Mouse (Mus musculus): ENCODE results near the gene Dgka. TPM values are rescaled to one million over a fixed set of nuclear protein-coding genes. Genes with fewer than 3 reads are reported as not detected.
"Not testable (repeated sequence)": the region's sequence is repeated elsewhere in the genome, so short reads cannot be mapped to it uniquely, and the experiment has no call there.

Gene Dgka
- polyA plus RNA-seq, 1 experiment from 2014 or later = 6.1 TPM

- no peak for ATAC-seq
- Histone ChIP-seq H3K4me1 (ENCODE audit: control insufficient read depth, insufficient read depth, low read length) (peaks cover 19% of the 10 kb centered on the region), H3K27ac (ENCODE audit: low read length) (no peak overlapping the region), H3K4me3 (ENCODE audit: low read depth, low read length) (peak overlapping the region; percentile 55), H3K4me2 (ENCODE audit: low read length) (peak overlapping the region; percentile 80), H3K27me3 (ENCODE audit: control insufficient read depth, insufficient read depth, low read depth, low read length) (peaks cover 24% of the 10 kb centered on the region), H3K9ac (ENCODE audit: low read depth, low read length) (peak overlapping the region; percentile 69), H3K36me3 (ENCODE audit: control insufficient read depth, insufficient read depth, low read length) (no peaks in the 10 kb centered on the region), H3K9me3 (replicated peaks; ENCODE audit: control insufficient read depth, low read length, poor library complexity, severe bottlenecking) (no peaks in the 10 kb centered on the region)
- 8% methylated on average over 7 of the region's 7 CpGs for WGBS
Observed at GRCm38 (mm10) chr10:128743235-128743634, 1.4 kb downstream of the Dgka start.

DNA sequence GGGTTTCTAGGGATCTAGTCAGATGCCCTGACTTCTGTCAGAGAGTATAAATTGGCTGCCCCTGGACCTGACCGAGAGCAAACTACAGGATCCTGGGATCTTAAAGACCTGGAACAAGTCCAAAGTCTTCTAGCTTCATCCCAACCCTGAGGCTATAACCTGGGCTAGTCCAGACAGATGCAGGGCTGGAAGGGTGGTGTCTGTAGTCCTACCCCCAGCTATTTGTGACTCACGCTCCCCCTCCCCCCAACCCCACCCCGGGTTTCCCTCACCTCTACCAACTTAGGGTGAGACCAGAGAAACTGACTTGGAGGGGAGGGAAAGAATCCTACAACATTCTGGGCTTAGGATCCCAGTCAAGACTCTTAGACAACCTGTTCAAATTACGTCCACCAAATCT, 2.0 kb downstream of the Dgka start:
- no peaks in the 10 kb centered on the region for H3K9me3 ChIP-seq (replicated peaks; ENCODE audit: control insufficient read depth, low read length, poor library complexity, severe bottlenecking)
- no peak overlapping the region for H3K27ac ChIP-seq (ENCODE audit: low read length)
- ATAC-seq = no peak
- H3K4me3 ChIP-seq (ENCODE audit: low read depth, low read length) = no peak overlapping the region; the same call in 1 of the 2 replicates
- H3K36me3 ChIP-seq (ENCODE audit: control insufficient read depth, insufficient read depth, low read length) = no peaks in the 10 kb centered on the region
- no peak overlapping the region for H3K9ac ChIP-seq (ENCODE audit: low read depth, low read length)
- 51% methylated on average over 4 of the region's 4 CpGs for WGBS
- H3K4me1 ChIP-seq (ENCODE audit: control insufficient read depth, insufficient read depth, low read length) = peaks cover 19% of the 10 kb centered on the region
- H3K4me2 ChIP-seq (ENCODE audit: low read length) = no peak overlapping the region; the same call in 1 of the 2 replicates
- H3K27me3 ChIP-seq (ENCODE audit: control insufficient read depth, insufficient read depth, low read depth, low read length) = peaks cover 24% of the 10 kb centered on the region

- WGBS = 71% methylated on average over 2 of the region's 2 CpGs
- Histone ChIP-seq H3K36me3 (ENCODE audit: control insufficient read depth, insufficient read depth, low read length) (no peaks in the 10 kb centered on the region), H3K4me3 (ENCODE audit: low read depth, low read length) (no peak overlapping the region), H3K4me1 (ENCODE audit: control insufficient read depth, insufficient read depth, low read length) (peaks cover 16% of the 10 kb centered on the region), H3K27me3 (ENCODE audit: control insufficient read depth, insufficient read depth, low read depth, low read length) (peaks cover 22% of the 10 kb centered on the region), H3K9ac (ENCODE audit: low read depth, low read length) (no peak overlapping the region), H3K27ac (ENCODE audit: low read length) (no peak overlapping the region), H3K4me2 (ENCODE audit: low read length) (no peak overlapping the region), H3K9me3 (replicated peaks; ENCODE audit: control insufficient read depth, low read length, poor library complexity, severe bottlenecking) (no peaks in the 10 kb centered on the region)
- ATAC-seq = no peak
Observed at GRCm38 (mm10) chr10:128740296-128740695, 4.4 kb downstream of the Dgka start.

- Histone ChIP-seq H3K9ac (ENCODE audit: low read depth, low read length) (no peak overlapping the region), H3K4me3 (ENCODE audit: low read depth, low read length) (0 out of 2 replicates have a peak overlapping the region, but pooled peaks have one; percentile 15), H3K27me3 (ENCODE audit: control insufficient read depth, insufficient read depth, low read depth, low read length) (peaks cover 13% of the 10 kb centered on the region), H3K9me3 (replicated peaks; ENCODE audit: control insufficient read depth, low read length, poor library complexity, severe bottlenecking) (0 out of 2 replicates have a peak, but pooled peaks cover 2% of the 10 kb centered on the region), H3K27ac (ENCODE audit: low read length) (no peak overlapping the region), H3K4me2 (ENCODE audit: low read length) (peak overlapping the region; percentile 34), H3K4me1 (ENCODE audit: control insufficient read depth, insufficient read depth, low read length) (no peaks in the 10 kb centered on the region), H3K36me3 (ENCODE audit: control insufficient read depth, insufficient read depth, low read length) (no peaks in the 10 kb centered on the region)
- ATAC-seq = no peak
- WGBS = 6% methylated on average over 15 of the region's 15 CpGs
Observed at GRCm38 (mm10) chr10:128737435-128737834, 7.2 kb downstream of the Dgka start.

GRCm38 (mm10) chr10:128731992-128732391, 12.7 kb downstream of the Dgka start:
- Histone ChIP-seq H3K4me1 (ENCODE audit: control insufficient read depth, insufficient read depth, low read length) (no peaks in the 10 kb centered on the region), H3K27ac (ENCODE audit: low read length) (no peak overlapping the region), H3K9me3 (replicated peaks; ENCODE audit: control insufficient read depth, low read length, poor library complexity, severe bottlenecking) (0 out of 2 replicates have a peak, but pooled peaks cover 2% of the 10 kb centered on the region), H3K36me3 (ENCODE audit: control insufficient read depth, insufficient read depth, low read length) (no peaks in the 10 kb centered on the region), H3K27me3 (ENCODE audit: control insufficient read depth, insufficient read depth, low read depth, low read length) (no peaks in the 10 kb centered on the region), H3K9ac (ENCODE audit: low read depth, low read length) (no peak overlapping the region), H3K4me3 (ENCODE audit: low read depth, low read length) (no peak overlapping the region), H3K4me2 (ENCODE audit: low read length) (no peak overlapping the region)
- ATAC-seq = no peak

GRCm38 (mm10) chr10:128731002-128731433, 13.6 kb downstream of the Dgka start:
- Histone ChIP-seq H3K4me3 (ENCODE audit: low read depth, low read length) (no peak overlapping the region), H3K9me3 (replicated peaks; ENCODE audit: control insufficient read depth, low read length, poor library complexity, severe bottlenecking) (0 out of 2 replicates have a peak, but pooled peaks cover 2% of the 10 kb centered on the region), H3K4me2 (ENCODE audit: low read length) (no peak overlapping the region), H3K27me3 (ENCODE audit: control insufficient read depth, insufficient read depth, low read depth, low read length) (no peaks in the 10 kb centered on the region), H3K27ac (ENCODE audit: low read length) (no peak overlapping the region), H3K36me3 (ENCODE audit: control insufficient read depth, insufficient read depth, low read length) (no peaks in the 10 kb centered on the region), H3K9ac (ENCODE audit: low read depth, low read length) (no peak overlapping the region), H3K4me1 (ENCODE audit: control insufficient read depth, insufficient read depth, low read length) (no peaks in the 10 kb centered on the region)
- 17% methylated on average over 10 of the region's 10 CpGs for WGBS
- ATAC-seq = peak; percentile 28; the same call in 1 of the 2 replicates

DNA sequence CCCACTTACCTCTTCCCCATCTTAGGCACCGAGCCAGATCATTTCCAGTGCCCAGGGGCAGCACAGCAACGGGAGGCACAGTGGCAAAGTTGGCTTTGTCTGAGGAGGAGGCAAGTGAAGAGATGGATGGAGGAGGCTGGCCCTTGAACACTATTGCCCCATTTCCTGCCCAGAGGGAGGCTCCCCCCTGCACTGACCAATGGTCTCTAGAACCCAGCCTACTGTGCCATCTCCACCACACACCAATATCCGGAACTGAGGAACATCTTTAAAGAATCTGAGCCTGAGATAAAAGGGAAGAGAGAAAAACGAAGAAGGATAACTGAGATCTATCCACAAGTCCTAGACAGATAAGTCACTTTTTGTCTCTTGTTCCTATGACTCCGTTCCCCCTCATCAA, 16.6 kb downstream of the Dgka start:
- 0 out of 2 replicates have a peak, but pooled peaks cover 2% of the 10 kb centered on the region for H3K9me3 ChIP-seq (replicated peaks; ENCODE audit: control insufficient read depth, low read length, poor library complexity, severe bottlenecking)
- H3K36me3 ChIP-seq (ENCODE audit: control insufficient read depth, insufficient read depth, low read length) = no peaks in the 10 kb centered on the region
- no peak overlapping the region for H3K4me3 ChIP-seq (ENCODE audit: low read depth, low read length)
- WGBS = 88% methylated on average over 5 of the region's 5 CpGs
- ATAC-seq = no peak
- no peak overlapping the region for H3K27ac ChIP-seq (ENCODE audit: low read length)
- no peaks in the 10 kb centered on the region for H3K27me3 ChIP-seq (ENCODE audit: control insufficient read depth, insufficient read depth, low read depth, low read length)
- H3K9ac ChIP-seq (ENCODE audit: low read depth, low read length) = no peak overlapping the region
- H3K4me1 ChIP-seq (ENCODE audit: control insufficient read depth, insufficient read depth, low read length) = no peaks in the 10 kb centered on the region
- no peak overlapping the region for H3K4me2 ChIP-seq (ENCODE audit: low read length)

GRCm38 (mm10) chr10:128725466-128725865, 19.2 kb downstream of the Dgka start:
- not testable (repeated sequence) for H3K36me3 ChIP-seq (ENCODE audit: control insufficient read depth, insufficient read depth, low read length); H3K9ac ChIP-seq (ENCODE audit: low read depth, low read length); H3K4me1 ChIP-seq (ENCODE audit: control insufficient read depth, insufficient read depth, low read length); H3K9me3 ChIP-seq (replicated peaks; ENCODE audit: control insufficient read depth, low read length, poor library complexity, severe bottlenecking); H3K4me2 ChIP-seq (ENCODE audit: low read length); H3K4me3 ChIP-seq (ENCODE audit: low read depth, low read length); H3K27me3 ChIP-seq (ENCODE audit: control insufficient read depth, insufficient read depth, low read depth, low read length); H3K27ac ChIP-seq (ENCODE audit: low read length); ATAC-seq
- WGBS = 71% methylated on average over 3 of the region's 4 CpGs

- Histone ChIP-seq H3K27me3 (ENCODE audit: control insufficient read depth, insufficient read depth, low read depth, low read length) (no peaks in the 10 kb centered on the region), H3K9ac (ENCODE audit: low read depth, low read length) (no peak overlapping the region), H3K4me3 (ENCODE audit: low read depth, low read length) (no peak overlapping the region), H3K36me3 (ENCODE audit: control insufficient read depth, insufficient read depth, low read length) (no peaks in the 10 kb centered on the region), H3K4me1 (ENCODE audit: control insufficient read depth, insufficient read depth, low read length) (no peaks in the 10 kb centered on the region), H3K9me3 (replicated peaks; ENCODE audit: control insufficient read depth, low read length, poor library complexity, severe bottlenecking) (no peaks in the 10 kb centered on the region), H3K4me2 (ENCODE audit: low read length) (no peak overlapping the region), H3K27ac (ENCODE audit: low read length) (no peak overlapping the region)
- no peak for ATAC-seq
- WGBS = 91% methylated on average over 19 of the region's 19 CpGs
Observed at GRCm38 (mm10) chr10:128715559-128716537, 28.8 kb downstream of the Dgka start.
